Mouse (Mus musculus) cerebellum, adult 2 months (tissue): ENCODE measurements around the gene Tmem163.

Experiments used
- CTCF ChIP-seq: fragments of 200-500 bp; IDR thresholded peaks from 2 replicates; pipeline ENCODE4 v1.5.1; 2011; ENCODE audit warnings: low read depth, mild to moderate bottlenecking, control low read depth, low read length, moderate library complexity, borderline replicate concordance; ENCODE audit not compliant: insufficient read depth
- POLR2A ChIP-seq: fragments of 200-500 bp; IDR thresholded peaks from 2 replicates; pipeline ENCODE4 v1.6.1; 2011; ENCODE audit warnings: low read length, control low read depth, borderline replicate concordance; ENCODE audit not compliant: insufficient read depth

- TF ChIP-seq POLR2A (no peak), CTCF (no peak)
Observed at GRCm38 (mm10) chr1:127531723-127532122, 147.6 kb downstream of the Tmem163 start.
